Mouse (Mus musculus): Measurements from ENCODE around the gene E2f7.

DNA sequence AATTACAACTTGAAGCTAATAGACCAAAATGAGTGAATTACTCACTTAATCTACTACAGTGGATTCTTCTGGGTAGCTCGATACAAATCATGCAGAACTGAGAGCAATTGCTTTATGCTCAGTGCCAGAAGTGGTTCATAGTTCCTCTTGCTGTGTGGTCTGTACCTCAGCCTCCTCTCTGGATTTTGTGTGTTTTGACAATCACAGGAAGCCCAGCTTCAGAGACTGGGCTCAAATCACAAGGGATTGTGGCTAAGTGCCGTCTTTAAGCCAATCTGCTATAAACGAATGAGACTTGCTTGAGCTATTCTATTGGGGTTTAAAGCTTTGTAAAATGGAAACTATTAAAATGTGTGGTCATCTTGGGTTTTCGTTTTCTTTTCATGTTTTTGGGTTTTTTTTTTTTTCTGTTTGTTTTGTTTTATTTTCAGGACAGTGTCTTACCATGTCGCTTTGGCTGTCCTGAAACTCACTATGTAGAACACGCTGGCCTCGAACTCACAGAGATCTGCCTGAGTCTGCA is 11.1 kb downstream of the E2f7 start:
- TF ChIP-seq CTCF (IDR thresholded peaks at IDR 0.05; ENCODE audit: control insufficient read depth, insufficient read depth, insufficient read length) (no peak), MAX (IDR thresholded peaks at IDR 0.05) (no peak), MYOD1 (IDR thresholded peaks at IDR 0.05; ENCODE audit: control insufficient read depth, insufficient read length, low read depth) (no peak)
